Mouse (Mus musculus): Measurements from ENCODE around the gene Mad2l2.

Mad2l2 gene
- long read RNA-seq, experiment 1, transcript Mad2l2-201 (8 exons, 1,535 nt): major isoform, 17 of 23 reads
- long read RNA-seq, experiment 1, partial matches to known transcripts: 0 of 23 reads
- long read RNA-seq, experiment 1, other reads (novel, unspliced or antisense): 4 of 23 reads
- long read RNA-seq, experiment 2, transcript Mad2l2-201 (8 exons, 1,535 nt): major isoform, 26 of 36 reads
- long read RNA-seq, experiment 2, partial matches to known transcripts: 0 of 36 reads
- long read RNA-seq, experiment 2, other reads (novel, unspliced or antisense): 7 of 36 reads

DNA sequence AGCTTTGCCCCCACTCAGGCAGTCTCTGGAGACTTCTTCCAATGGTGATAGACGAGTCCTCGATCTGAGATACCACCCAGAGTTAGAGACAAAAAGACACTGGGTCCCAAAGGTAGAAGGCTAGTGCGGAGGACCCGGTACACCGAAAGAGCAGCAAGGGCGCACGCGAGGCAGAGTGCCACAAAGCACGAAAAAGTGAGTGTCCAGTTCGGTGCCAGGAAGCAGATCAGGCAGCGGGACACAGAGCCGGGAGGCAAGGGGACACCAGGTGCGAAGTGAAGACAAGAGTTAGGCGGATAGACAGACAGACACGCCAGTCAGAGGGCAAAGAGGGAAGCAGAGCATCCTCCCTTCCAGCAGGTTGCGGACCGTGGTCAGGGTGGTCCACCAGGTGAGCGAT lies at the start of gene Mad2l2:
TSS of gene Mad2l2 (plus strand) at position 252 of the 400 bp plus-strand sequence.
- intact Hi-C loops (cut with DNase I): no loop called here

DNA sequence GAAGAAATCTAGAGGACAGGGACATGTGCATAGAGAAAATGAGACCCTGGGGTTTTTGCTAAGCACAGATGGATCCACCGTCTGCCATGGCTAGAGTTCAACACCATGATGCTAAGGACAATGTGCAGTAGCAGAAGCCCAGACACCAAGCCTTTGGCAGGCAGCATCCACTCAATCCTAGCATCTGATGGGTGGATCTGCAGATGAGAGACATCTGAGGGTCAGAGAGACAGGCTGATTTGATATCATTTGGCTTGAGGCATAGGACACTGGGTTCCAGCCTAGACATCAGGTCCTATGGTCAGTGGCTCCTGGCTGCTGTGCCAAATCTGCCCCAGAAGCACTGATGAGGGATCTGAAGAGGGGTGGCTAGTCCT lies 49.6 kb upstream of the Mad2l2 start:
- intact Hi-C loops (cut with DNase I): no loop called here

DNA sequence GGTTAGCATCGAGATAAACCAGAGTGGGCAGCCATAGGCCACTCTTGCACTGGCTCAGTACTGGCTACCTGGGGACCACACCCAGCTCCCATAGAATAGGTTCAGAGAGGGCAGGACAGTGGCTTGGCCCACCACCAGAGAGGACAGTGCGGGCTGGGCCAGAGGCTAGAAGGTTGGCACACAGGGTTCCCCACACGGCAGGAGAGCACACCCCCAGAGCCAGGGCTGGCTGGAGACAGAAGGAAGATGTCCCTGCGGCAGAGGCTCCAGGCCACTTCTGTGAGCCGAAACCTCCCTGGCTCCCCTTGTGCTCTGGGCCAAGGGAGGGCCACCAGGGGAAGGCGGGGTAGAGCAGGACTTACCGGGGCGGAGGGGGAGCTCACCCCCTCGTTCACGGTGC lies 49.0 kb upstream of the Mad2l2 start:
- intact Hi-C loops (cut with DNase I): no loop called here

DNA sequence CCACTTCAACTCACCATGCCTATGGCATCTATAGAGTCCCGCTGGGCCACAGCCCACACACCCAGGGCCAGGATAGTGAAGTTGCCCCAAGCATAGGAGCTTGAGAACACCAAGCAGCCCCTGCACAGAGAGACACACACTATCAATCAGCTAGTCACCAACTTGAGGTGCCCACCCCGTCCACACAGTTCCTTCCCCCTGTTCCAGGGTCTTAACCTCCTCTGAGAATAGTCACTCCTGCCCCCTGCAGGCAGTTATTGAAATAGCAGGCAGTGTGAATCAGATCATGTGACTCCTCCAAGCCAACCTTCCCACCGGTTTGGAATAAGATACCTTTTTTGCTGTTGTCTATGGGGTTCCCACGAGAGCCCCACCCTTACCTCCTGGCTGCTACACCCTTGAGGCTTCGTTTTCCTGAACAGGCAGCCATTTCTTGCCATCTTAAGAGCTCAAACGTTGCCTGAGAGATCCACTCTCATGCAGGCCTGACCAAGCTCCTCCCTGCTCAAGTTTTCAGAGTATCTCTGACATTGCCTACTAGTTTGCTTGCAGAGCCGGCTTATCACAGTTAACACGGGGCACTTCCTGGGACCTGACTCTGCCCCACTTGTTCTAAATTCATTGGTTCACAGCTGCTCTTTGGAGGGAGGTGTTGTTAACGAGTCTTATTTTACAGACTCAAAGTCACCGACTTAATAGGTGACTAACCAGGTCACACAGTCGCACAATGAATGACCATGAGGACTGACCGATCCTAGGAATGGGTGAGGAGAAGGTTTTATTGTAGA lies 47.7 kb upstream of the Mad2l2 start:
- intact Hi-C loops (cut with DNase I): no loop called here

DNA sequence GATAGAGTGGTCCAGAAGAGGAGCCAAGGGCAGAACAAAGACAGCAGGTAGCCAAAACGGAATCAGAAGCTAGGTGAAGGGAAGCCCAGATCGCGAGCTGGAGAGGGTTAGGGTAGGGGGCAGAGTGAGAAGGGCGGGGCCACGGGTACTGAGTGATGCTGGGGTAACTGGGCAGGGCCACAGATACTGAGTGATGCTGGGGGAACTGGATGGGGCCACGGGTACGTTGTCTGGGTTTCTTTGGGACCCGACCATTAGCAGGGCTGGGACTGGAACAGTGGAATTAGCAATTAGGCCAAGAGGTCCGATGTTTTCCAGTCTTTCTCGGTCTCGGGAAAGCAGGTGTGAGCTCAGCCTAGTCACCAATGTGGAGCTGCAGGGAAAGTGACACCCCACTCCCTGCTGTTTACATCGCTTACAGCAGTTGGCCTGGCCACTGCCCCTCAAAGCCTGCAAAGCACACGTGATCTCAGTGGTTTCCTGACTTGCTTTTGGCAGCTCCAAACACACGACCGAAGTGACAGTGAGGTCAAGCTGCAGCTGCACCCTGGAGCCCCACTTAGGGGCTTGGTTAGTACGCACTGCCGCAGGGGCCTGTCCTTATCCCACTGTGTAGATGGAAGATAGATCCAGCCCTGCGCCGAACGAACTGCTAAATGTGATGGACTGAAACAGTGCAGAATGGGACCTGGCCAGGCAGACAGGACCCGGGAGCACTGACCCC lies 46.8 kb upstream of the Mad2l2 start:
- intact Hi-C loops (cut with DNase I): no loop called here

DNA sequence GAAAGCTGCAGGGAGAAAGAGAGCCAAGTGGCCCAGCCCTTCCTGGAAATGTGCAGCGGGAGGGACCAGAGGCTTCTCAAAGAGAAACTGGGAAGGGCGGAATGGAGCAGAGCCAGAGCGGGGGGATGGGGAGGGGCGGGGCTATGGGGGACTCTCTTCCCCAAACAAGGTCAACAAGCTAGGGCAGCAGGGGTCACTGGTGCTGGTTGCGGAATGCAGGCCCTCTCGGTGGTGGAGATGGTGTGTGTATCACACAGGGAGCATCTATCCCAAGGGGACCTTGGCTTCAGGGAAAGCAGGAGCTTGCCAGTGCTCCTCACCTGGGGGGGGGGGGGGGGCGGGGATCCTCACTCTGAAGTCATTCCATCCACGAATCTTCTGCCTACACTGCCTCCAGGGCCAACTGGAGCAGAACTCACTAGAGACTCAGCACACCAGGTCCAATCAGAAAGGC lies 45.9 kb upstream of the Mad2l2 start:
- intact Hi-C loops (cut with DNase I): no loop called here

DNA sequence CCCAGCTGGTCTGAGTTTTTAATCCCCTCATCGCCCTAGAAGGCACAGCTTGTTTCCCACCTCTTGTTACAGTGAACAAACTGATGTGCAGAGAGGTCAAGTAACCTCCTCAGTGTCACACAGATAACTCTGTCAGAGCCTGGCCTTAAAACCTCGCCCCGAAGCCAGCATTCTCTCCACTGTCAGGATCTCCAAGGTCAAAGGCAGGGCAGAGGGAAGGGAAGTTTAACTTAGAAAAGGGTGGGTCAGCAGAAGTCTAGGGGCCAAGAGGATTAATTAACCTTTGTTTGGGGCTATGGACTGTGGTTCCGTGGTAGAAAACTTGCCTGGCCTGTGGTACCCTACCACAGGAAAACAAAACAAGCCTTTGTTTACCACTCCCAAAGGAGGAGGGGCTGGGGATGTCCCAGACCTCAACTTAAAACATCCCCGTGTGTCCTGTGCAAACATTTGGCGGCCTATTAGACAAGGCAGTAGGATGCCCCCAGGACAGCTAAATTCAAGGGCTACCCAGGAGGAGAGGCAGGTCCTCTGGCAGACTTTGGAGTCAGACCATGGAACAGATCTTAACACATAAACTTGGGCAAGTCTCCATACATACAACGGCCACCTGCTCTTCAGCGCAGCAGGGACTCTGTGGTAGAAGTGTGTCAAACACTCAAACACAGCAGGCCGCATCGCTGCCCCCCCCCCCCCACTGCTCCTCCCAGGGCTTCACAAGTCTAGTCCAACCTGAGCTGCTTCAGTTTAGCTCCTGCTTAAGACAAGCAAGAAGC lies 44.9 kb upstream of the Mad2l2 start:
- intact Hi-C loops (cut with DNase I): no loop called here

DNA sequence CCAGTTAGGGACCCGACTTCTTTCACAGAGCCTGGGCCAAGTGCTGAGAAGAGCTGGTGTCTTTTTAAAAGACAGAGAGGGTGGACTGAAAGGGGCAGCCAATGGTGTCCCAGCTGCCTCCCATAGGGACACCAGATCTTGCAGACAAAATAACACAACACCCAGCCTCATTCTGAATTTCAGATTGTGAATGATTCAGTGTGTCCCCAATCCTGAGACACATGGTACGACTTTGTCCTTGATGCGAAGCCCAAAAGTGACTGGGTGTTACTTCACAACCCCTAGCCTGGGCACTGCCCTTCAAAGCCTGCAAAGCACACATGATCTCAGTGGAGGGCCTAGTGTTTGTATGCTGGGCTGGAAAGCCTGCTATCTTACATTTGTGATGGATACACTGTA lies 44.3 kb upstream of the Mad2l2 start:
- intact Hi-C loops (cut with DNase I): no loop called here

DNA sequence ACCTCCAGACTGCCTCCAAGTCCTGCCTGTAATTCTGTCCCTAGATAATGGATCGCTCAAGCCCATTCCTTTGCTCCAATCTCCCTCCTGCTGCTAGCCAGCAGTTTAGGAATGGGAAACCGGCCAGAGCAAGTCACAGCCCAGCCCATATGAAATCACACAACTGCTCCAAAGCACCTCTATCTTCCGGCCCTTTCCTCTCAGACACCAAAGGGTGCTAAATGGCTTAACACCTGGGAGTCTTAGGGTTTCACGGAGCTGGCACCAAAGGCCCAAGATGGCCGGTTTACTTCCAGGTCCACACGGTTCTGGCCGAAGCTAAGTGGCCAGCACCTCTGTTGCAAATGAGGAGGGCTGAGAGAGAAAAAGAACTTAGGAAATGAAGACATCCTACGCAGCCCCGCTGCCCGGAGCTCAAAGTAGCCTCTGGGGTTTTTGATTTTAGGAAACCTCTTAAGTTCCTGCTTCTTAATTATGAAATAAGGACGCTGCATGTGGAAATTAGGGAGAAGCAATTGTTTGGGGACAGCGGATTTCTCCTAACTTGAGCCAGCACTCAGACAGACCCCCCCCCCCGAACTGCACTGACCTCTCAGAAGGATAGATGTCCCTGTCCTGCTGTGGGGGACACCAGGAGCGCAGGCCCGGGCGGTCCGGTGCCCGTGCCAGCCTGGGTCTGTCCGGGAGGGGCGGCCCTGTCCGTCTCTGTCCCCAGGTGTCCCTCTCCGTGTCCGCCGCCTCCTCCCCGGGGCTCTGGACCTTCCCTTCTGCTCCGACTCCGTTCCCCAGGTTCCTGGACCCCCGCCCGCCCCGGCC lies 42.9 kb upstream of the Mad2l2 start:
- intact Hi-C loops (cut with DNase I): no loop called here

DNA sequence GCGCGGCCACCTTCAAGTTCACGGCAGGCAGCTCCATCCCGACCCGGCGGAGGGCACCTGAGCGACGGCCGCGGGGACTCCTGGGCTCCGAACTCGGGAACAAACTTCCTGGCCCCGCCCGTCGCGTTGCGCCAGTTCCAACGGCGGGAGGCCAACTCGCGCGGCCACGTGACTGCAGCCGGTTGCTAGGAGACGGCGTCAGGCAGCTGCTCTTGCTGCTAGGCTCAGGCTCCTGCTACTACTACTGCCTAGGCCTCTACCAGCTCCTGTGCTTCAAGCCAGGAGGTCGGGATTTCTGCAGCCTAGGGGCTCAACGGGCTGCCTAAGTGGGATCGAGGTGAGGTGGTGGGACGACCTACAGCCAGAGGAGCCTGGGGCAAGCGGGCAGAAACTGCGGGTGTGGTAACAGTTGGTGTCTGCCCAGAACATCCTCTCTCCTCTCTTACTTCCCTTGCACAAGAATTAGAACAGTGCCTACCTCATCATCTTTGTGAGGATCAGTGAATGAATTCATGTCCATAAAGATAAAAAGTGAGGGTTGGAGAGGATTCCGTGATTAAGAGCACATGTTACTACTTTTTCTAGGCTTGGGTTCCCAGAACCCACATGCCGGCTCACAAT lies 42.2 kb upstream of the Mad2l2 start, which contains the start of gene Agtrap:
TSS of gene Agtrap (minus strand) at position 125 of the 621 bp plus-strand sequence.
- intact Hi-C loops (cut with DNase I): no loop called here

DNA sequence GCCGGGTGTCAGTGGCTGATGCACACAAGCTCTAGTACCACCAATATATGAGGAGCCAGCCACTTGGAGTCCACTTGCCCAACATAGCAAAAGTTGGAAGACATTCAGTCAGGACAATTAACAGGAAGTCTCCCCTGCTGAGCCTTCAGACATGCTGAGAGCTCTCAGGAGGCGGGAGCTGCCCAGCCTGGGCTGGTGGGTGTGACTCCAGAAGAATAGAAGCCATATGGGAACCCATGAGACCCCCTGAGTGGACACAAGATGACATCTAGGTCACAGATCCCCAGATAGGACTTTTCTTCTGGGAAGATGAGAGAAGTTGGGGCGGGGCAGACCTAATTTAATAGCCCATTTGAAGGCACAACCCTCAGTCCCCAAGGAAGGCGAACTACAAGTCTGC lies 41.0 kb upstream of the Mad2l2 start:
- intact Hi-C loops (cut with DNase I): no loop called here

DNA sequence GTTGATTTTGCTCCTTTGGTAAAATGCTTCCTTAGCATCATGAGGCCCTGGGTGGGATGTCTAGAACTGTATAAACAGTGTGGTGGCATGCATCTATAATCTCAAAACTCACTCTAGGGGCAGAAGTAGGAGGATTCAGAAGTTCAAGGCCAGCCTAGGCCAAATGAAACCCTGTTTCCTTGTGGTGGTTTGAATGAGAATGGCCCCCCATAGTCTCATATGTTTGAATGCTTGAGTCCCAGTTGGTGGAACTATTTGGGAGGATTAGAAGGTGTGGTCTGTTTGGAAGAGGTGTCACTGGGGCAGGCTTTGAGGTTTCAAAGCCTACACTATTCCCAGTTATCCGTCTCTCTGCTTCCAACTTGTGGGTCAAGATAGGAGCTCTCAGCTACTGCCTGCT lies 39.0 kb upstream of the Mad2l2 start:
- intact Hi-C loops (cut with DNase I): no loop called here

DNA sequence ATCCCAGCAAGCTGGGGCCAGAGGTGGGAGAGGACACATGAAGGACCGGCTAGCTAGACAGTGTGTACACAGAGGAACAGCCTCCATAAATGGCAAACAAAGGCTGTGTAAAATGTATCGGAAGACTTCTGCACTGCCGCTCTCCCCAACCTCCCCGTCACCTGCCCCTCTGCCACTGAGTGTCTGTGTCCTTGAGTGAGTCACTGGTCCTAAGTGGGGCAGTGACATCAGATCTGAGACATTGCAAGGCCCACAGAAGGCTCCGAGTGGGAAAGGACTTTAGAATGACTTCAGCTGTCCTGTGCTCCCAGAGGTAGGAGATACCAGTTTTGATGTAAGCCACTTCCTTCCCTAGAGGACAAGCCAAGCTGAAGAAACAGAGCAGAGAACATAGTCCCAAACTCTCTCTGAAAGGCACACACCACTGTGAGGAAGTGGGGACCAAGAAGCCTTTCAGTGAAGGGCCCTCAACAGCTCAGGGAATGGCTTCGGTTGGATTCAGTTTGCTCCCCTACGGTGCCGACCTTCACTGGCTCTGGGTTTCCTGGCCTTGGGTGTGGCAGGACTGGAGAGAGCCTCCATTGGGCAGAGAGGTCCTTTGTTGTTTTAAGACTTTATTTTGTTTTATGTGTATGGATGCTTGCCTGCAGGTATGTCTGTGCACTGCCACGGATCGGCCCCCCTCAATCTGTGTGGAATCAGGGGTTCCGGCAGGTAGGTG lies 37.5 kb upstream of the Mad2l2 start:
- intact Hi-C loops (cut with DNase I): no loop called here

DNA sequence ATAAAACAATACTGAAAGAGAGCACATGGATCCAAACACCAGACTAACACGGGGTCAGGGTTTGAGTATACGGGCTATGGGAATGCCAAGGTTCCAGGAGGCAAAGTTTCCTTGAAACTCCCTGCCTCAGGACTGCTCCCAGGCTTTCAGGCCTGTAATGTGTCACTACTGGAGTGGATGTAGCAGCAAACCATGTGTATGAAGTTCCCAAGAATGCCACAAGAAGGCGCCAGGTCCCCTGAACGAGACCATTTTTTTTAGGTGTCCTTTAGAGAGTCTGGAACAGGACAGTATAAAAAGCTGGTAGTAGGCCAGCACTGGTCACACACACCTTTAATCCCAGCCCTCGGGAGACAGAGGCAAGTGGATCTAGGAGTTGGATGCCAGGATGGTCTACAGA lies 36.0 kb upstream of the Mad2l2 start:
- intact Hi-C loops (cut with DNase I): no loop called here

DNA sequence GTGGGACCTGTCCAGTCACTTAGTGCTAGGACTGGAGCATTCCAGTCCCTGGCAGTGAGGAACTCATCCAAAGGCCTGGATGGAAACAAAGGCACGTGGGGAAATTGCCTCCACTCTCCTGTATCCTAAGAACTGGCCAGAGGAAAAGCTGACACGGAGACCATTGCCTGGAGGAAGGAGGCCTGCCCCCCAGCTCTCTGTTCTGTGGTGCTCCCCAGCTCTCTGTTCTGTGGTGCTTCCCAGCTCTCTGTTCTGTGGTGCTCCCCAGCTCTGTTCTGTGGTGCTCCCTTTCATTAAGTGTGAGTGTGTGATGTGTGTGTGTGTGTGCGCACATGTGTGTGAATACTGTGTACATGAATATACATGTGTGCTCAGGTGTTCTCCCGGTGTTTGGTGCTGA lies 35.1 kb upstream of the Mad2l2 start:
- intact Hi-C loops (cut with DNase I): no loop called here

DNA sequence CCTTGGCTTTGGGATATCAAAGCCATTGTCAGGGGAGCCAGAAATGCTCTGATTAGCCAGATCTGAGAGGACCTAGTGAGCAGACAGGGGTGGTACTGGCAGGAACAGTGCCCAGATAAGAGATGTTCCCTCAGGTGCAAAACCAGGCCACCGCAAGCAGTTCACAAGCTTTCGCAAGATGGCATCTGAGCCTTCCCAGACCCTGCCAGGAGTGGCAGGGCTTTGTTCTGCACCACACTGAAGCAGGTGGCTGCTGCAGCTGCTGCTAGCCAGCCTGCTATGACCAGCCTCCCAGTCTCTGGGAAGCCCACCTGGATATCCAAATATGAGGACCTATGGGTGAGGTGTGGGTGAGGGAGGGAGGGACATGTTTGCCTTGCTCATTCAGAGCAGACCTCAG lies 32.2 kb upstream of the Mad2l2 start:
- intact Hi-C loops (cut with DNase I): no loop called here

DNA sequence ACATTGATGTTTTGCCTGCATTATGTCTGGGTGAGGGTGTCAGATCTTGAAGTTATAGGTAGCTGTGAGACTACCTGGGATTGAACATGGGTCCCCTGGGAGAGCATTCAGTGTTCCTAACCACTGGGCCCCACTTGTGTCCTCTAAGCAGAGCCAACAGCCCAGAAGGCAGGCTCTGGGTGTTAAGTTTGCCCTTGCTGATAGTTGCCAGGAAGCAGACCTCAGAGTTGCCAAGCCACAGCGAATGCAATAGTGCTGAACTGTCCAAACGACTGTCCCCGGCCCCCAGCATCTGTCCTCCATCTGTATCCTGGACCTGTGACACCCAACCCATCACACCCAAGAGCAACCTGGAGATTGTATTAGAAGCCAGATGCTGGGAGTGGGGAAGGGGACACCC lies 31.5 kb upstream of the Mad2l2 start:
- intact Hi-C loops (cut with DNase I): no loop called here

DNA sequence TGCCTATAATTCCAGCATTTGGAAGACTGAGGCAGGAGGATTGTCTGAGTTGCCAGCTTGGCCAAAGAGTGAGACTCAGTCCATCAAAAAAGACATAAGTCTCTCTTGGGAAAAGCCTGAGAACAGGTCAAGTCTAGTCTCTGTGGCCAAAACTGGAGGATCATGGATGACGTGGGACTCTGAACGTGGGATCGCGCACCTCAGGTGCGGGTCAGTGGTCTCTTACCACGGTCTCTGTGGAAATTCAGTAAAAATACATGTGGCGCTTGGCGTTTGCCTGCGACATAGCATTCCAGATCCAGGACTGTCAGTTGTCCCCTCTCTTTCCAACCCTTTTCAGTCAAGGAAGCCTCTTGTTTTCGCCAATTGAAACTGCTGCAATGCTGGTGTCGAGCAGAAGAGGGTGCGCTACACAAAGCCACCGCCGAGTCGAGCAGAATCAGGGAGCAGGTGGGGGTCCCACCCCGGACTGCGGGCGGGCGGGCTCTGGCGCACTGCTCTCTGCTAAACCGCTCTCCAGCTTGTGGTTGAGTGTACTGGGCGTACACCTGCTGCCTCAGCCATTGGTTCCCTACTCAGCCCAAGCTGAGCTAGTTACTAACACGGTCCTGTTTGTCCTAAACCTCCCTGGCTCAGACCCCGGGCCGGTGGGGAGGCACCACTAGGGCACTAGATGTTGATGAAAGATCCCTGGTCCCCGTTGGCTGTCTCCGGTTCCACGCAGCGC lies 28.2 kb upstream of the Mad2l2 start:
- intact Hi-C loops (cut with DNase I): no loop called here

DNA sequence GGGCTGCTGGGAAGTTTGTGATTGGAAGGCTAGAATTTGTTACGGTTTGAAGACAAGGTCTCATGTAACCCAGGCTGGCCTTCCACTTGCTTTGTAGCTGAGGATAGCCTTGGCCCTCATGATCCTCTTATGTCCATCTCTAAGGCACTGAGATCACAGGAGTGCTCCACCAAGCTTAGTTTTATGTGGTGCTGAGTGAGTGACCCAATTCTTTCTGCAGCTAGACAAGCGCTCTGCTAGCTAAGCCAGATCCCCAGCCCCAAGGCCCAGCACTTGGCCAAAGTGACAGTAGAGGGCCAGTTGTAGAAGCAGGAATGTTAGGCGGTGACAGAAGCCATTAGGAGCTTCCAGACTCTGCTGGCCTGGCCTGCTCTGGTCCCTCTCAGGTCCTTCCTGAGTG lies 26.0 kb upstream of the Mad2l2 start:
- intact Hi-C loops (cut with DNase I): no loop called here
